Mouse (Mus musculus) heart, embryonic 13.5 days (tissue): Measurements from ENCODE around the gene Hkdc1. TPM values are rescaled to one million over a fixed set of nuclear protein-coding genes. Genes with fewer than 3 reads are reported as not detected.

ENCODE experiments used
- ATAC-seq: fragments of 200-750 bp; cut with Nextera tagmentation; 2 replicates; pipeline ENCODE4 v1.8.0; 2017; ENCODE audit warnings: moderate TSS enrichment; ENCODE audit not compliant: insufficient number of reproducible peaks, low FRiP score, low TSS enrichment; ENCODE audit errors: extremely low read depth
- H3K27ac ChIP-seq: fragments of 300-500 bp; sonication (generic); replicated peaks from 2 replicates; pipeline ENCODE4 v1.5.1; 2015; ENCODE audit warnings: moderate library complexity, mild to moderate bottlenecking, inconsistent platforms
- H3K27me3 ChIP-seq: fragments of 300-500 bp; sonication (generic); replicated peaks from 2 replicates; pipeline ENCODE4 v1.6.1; 2015; ENCODE audit warnings: mild to moderate bottlenecking, inconsistent platforms
- H3K36me3 ChIP-seq: fragments of 300-500 bp; sonication (generic); 2 replicates; pipeline ENCODE4 v1.6.1; 2015; ENCODE audit warnings: mild to moderate bottlenecking, inconsistent platforms
- H3K4me1 ChIP-seq: fragments of 300-500 bp; sonication (generic); 2 replicates; pipeline ENCODE4 v1.6.1; 2015; ENCODE audit warnings: inconsistent platforms
- H3K4me2 ChIP-seq: fragments of 300-500 bp; sonication (generic); 2 replicates; pipeline ENCODE4 v1.6.1; 2015; ENCODE audit warnings: inconsistent platforms, mild to moderate bottlenecking, moderate library complexity
- H3K4me3 ChIP-seq: fragments of 300-500 bp; sonication (generic); 2 replicates; pipeline ENCODE4 v1.5.1; 2015; ENCODE audit warnings: moderate library complexity, mild to moderate bottlenecking, inconsistent platforms
- H3K9ac ChIP-seq: fragments of 300-500 bp; sonication (generic); 2 replicates; pipeline ENCODE4 v1.6.1; 2015; ENCODE audit warnings: inconsistent platforms, mild to moderate bottlenecking, moderate library complexity
- H3K9me3 ChIP-seq: fragments of 300-500 bp; sonication (generic); 2 replicates; pipeline ENCODE4 v1.6.1; 2016; ENCODE audit warnings: inconsistent platforms
- WGBS: fragments of 180-500 bp; shearing (Covaris S2); methylation state at CpG from one replicate; pipeline ENCODE4 v1.1.7; 2015; ENCODE audit warnings: mixed read lengths; 5-methylcytosine and 5-hydroxymethylcytosine counted together
- polyA plus RNA-seq: library from polyadenylated mRNA; unstranded; fragments of >200 nt; fragmentation: Nextera tagmentation; extraction: Ambion mirVana; gene quantifications from 2 replicates; pipeline ENCODE4 v1.2.1, GENCODE M21; 2015

Gene Hkdc1
- polyA plus RNA-seq, 1 experiment from 2014 or later = 0.37 TPM

GRCm38 (mm10) chr10:62338176-62338575, 84.1 kb downstream of the Hkdc1 start:
- H3K9ac ChIP-seq = peak overlapping the region; percentile 97
- H3K9me3 ChIP-seq = no peaks in the 10 kb centered on the region
- ATAC-seq = no peak
- WGBS = 19% methylated on average over 9 of the region's 9 CpGs
- no peaks in the 10 kb centered on the region for H3K27me3 ChIP-seq
- H3K27ac ChIP-seq = peak overlapping the region; percentile 98
- peak overlapping the region; percentile 96 for H3K4me3 ChIP-seq
- no peaks in the 10 kb centered on the region for H3K36me3 ChIP-seq
- H3K4me2 ChIP-seq = peak overlapping the region; percentile 91
- peaks cover 65% of the 10 kb centered on the region for H3K4me1 ChIP-seq

- peak overlapping the region; percentile 91 for H3K4me2 ChIP-seq
- H3K9ac ChIP-seq = peak overlapping the region; percentile 97
- peak overlapping the region; percentile 31 for H3K4me3 ChIP-seq
- no peak for ATAC-seq
- peaks cover 78% of the 10 kb centered on the region for H3K4me1 ChIP-seq
- H3K27ac ChIP-seq = peak overlapping the region; percentile 98
- no peaks in the 10 kb centered on the region for H3K36me3 ChIP-seq
- H3K9me3 ChIP-seq = no peaks in the 10 kb centered on the region
- no peaks in the 10 kb centered on the region for H3K27me3 ChIP-seq
- 34% methylated on average over 12 of the region's 12 CpGs for WGBS
Measured at GRCm38 (mm10) chr10:62336601-62337578, 85.4 kb downstream of the Hkdc1 start.

GRCm38 (mm10) chr10:62335423-62335776, 86.9 kb downstream of the Hkdc1 start:
- Histone ChIP-seq H3K4me2 (peak overlapping the region; percentile 91), H3K4me1 (peaks cover 88% of the 10 kb centered on the region), H3K36me3 (no peaks in the 10 kb centered on the region), H3K4me3 (peak overlapping the region; percentile 8), H3K9me3 (no peaks in the 10 kb centered on the region), H3K27me3 (no peaks in the 10 kb centered on the region), H3K9ac (peak overlapping the region; percentile 97; the same call in 1 of the 2 replicates), H3K27ac (peak overlapping the region; percentile 98)
- WGBS = 7% methylated on average over 6 of the region's 6 CpGs
- no peak for ATAC-seq

DNA sequence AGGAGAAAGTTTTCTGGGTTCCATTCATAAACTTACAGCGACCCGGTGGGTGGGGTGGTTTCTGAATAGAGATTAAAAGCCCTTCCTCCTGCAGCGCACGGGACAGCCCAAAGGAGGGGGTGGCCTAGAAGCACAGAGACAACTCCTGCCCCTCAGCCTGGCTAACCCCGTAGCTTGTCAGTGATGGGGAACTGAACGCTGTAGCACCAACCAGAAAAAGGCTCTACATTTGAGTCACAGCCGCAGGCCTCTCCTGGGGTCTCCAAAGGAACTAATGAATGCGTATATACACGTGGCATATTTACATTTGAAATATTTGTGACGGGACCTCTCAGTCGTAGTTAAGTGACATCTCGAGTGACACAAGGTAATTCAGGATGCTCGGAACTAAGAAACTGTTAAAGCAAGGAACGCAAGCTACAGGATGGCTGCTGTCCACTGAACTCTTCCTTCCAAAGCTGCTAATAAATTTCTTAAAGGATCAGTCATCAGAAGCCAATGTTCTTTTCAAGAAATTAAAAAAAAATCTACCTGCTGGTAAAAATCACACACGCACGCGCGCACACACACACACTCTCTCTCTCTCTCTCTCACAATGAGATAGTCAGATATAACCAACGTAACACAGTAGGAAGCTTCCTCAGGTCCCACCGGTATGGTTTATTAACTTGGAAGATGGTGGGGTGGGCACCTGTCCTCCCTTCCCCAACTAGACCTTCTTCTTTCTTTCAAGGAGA, 87.4 kb downstream of the Hkdc1 start:
- H3K36me3 ChIP-seq = no peaks in the 10 kb centered on the region
- no peak for ATAC-seq
- peaks cover 94% of the 10 kb centered on the region for H3K4me1 ChIP-seq
- H3K4me3 ChIP-seq = peak overlapping the region; percentile 8
- no peaks in the 10 kb centered on the region for H3K9me3 ChIP-seq
- peak overlapping the region; percentile 67 for H3K9ac ChIP-seq
- H3K27me3 ChIP-seq = no peaks in the 10 kb centered on the region
- WGBS = 49% methylated on average over 20 of the region's 20 CpGs
- peak overlapping the region; percentile 98 for H3K27ac ChIP-seq
- H3K4me2 ChIP-seq = peak overlapping the region; percentile 91

- Histone ChIP-seq H3K27me3 (no peaks in the 10 kb centered on the region), H3K9ac (peak overlapping the region; percentile 81), H3K27ac (peak overlapping the region; percentile 93), H3K4me3 (peak overlapping the region; percentile 38), H3K4me2 (peak overlapping the region; percentile 68), H3K9me3 (no peaks in the 10 kb centered on the region), H3K36me3 (no peaks in the 10 kb centered on the region; the same call in 1 of the 2 replicates), H3K4me1 (peaks cover 98% of the 10 kb centered on the region)
- WGBS = 36% methylated on average over 14 of the region's 14 CpGs
- no peak for ATAC-seq
Measured at GRCm38 (mm10) chr10:62333269-62333668, 89.0 kb downstream of the Hkdc1 start.

Other genes starting within 250 kb of the Hkdc1 start
- gene Tspan15, start 191.2 kb downstream of the Hkdc1 start, polyA plus RNA-seq = 5.7 and 7.0 TPM in 2 replicates
- gene Tacr2, start 170.1 kb downstream of the Hkdc1 start, polyA plus RNA-seq = 0.08 TPM in 1 of 2 replicates, not detected in the other
- gene Hk1, start 42.6 kb downstream of the Hkdc1 start, polyA plus RNA-seq = 163 and 170 TPM in 2 replicates
- 0.56 and 0.61 TPM in 2 replicates for gene 4930507D05Rik, start 27.0 kb upstream of the Hkdc1 start, polyA plus RNA-seq
- gene Supv3l1, start 27.2 kb upstream of the Hkdc1 start, polyA plus RNA-seq = 26.6 and 27.0 TPM in 2 replicates
- gene Vps26a, start 64.3 kb upstream of the Hkdc1 start, polyA plus RNA-seq = 67.5 and 70.3 TPM in 2 replicates
- gene Srgn, start 105.0 kb upstream of the Hkdc1 start, polyA plus RNA-seq = 8.2 and 8.6 TPM in 2 replicates
- 26.0 and 27.3 TPM in 2 replicates for gene Kif1bp, start 156.0 kb upstream of the Hkdc1 start, polyA plus RNA-seq
- gene Ddx21, start 179.8 kb upstream of the Hkdc1 start, polyA plus RNA-seq = 11.3 and 12.2 TPM in 2 replicates
- 91.8 and 93.5 TPM in 2 replicates for gene Ddx50, start 228.7 kb upstream of the Hkdc1 start, polyA plus RNA-seq